Mouse (Mus musculus) T-helper 17 cell (primary cell): ENCODE measurements around the gene Nudt4.

Source experiments
- in situ Hi-C, 2 experiments: fragments of 300-600 bp; cut with MboI, MseI; formaldehyde crosslinking; loops; 1 replicate in 1 of 2; 2 replicates in 1 of 2; pipeline ENCODE4 v1.15.1; 2025; ENCODE audit warnings: high pct_unique_total_duplicates in 2 of 2

Nudt4 gene

DNA sequence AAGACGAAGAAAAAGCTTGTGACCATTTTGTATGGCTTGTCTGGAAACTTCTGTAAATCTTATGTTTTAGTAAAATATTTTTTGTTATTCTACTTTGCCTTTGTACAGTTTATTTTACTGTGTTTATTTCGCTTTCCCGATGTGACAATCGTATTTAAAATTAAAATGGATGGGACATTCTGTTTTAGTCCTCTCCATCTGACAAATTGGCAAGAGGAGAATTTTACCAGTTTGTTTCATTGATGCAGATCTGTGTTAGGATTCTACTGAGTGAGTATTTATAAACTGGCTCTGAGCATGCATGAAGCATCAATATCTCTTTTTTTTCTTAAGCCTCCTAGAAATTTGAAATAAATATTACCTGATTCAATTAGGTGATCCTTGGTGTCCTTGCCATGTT, 21.0 kb downstream of the Nudt4 start:
- in situ Hi-C loops, result loop anchor here in 1 of 2 experiments (10.0 kb wide), 1 partner anchor 58 kb away; no protein-coding TSS in a partner anchor

DNA sequence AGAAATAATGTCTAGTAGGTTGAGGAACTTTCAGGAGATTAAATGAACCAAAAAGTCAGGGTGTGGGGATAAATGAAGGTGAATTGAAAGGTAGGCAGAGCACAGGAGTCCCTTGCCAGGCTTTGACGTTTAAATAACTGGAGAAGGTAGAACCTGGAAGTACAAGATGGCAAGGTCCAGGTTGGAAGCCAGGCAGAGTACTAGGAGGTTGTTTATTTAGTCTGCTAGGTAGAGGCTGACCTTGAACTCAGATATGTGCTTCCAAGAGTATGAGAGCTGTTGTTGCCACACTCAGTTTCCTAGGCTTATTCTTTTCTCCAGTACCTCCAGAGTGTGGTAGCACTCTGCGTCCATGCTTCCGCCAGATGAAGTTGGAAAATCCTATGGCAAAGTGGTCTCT, 24.1 kb downstream of the Nudt4 start:
- in situ Hi-C loops, result loop anchor here in 1 of 2 experiments (10.0 kb wide), 1 partner anchor 55 kb away; no protein-coding TSS in a partner anchor

DNA sequence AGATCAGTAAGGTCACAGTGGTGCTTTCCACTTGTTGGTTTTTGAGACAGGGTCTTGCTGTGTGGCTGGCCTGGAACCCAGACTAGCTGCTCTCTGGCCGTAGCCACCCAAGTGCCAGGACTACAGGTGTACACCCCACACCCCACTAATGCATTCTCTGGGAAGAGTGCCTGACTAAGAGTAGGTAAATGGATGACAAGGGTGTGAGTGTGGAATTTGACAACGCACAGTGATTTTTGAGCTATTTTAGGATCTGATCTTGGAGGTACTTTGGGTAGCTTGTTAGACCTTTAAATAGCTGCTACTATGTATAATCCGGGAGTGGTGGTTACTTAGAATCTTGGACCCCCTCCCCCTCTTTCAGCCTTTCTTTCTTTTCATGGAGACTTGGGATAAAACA, 24.7 kb downstream of the Nudt4 start:
- in situ Hi-C loops, result no loop called here

DNA sequence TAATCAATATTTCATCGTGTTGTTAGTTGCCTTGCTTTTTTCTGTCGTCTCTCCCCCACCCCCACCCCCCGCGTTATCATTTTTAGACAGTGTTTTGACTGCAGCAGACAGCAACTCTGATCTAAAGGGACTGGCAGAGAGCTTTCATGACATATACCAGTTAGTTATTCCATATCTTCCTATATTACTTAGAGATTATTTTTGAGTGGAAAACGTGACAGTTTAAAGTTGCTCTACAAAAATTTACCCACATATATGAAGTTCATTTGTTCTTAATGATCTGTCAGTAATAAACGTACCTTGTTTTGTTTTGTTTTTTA, 27.8 kb downstream of the Nudt4 start:
- in situ Hi-C loops, result no loop called here

DNA sequence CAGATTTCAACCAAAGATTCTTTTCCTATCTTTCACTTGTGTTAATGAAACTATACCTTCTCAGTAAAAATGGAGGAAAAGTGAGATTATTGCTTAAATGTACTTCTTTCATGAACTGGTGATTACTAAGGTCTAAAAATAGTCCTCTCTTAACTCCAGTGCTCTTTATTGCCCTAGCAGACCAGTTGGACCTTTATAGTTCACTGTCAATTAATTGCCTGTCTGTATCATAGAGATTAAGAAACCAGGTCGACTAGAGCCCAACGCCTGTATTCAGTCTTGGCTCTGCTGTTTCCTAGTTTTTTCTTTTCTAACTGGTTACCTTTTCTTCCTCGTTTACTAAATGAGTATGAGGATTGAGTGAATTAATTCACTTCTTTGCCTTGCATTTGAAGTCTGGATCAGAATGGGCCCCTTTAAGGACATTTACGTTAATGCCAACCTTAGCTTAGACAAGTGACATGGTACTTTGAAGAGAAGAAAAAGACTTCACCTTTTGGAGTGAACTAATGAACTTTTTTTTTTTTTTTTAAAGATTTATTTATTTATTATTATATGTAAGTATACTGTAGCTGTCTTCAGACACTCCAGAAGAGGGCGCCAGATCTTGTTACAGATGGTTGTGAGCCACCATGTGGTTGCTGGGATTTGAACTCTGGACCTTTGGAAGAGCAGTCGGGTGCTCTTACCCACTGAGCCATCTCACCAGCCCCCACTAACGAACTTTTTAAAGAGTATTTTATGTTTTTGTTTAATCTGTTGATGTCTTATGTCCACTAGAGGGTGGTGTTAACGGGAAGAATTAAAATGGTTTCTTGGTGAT, 28.3 kb downstream of the Nudt4 start:
- in situ Hi-C loops, result no loop called here

DNA sequence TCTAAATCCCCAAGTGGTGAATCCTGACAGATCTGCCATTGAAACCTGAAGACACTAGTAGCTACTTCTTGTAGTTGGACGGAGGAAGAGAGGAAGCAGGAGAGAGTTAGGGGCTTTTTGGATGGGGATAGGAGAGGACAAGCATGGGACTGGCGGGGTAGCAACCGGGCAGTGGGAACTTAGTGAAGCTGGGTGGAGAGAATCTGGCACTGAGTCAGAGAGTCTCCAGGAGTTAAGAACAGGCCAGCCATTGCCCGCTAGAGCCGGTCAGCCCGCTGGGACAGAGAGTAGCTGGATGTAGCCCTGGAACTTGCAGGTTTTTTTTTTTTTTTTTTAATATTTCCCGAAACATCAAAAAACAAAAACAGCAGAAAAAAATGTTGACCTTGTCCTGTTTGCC, 30.6 kb downstream of the Nudt4 start:
- in situ Hi-C loops, result no loop called here

DNA sequence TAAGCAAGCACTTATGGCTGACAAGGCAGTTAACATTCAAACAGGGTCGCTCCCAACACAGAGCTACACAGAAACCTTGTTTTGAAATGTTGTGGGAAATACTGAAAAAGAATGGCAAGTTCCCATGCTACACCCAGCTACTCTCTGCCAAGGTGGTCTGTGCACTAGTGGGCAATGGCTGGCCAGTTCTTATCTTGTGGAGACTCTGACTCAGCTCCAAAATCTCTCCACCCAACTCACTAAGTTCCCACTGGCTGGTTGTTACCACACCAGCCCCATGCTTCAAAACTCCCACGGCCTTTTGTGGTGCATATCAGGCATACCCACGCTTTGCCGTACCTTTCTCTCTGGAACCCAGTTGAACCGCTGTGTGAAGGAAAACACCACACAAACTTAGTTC, 31.0 kb downstream of the Nudt4 start:
- in situ Hi-C loops, result no loop called here

DNA sequence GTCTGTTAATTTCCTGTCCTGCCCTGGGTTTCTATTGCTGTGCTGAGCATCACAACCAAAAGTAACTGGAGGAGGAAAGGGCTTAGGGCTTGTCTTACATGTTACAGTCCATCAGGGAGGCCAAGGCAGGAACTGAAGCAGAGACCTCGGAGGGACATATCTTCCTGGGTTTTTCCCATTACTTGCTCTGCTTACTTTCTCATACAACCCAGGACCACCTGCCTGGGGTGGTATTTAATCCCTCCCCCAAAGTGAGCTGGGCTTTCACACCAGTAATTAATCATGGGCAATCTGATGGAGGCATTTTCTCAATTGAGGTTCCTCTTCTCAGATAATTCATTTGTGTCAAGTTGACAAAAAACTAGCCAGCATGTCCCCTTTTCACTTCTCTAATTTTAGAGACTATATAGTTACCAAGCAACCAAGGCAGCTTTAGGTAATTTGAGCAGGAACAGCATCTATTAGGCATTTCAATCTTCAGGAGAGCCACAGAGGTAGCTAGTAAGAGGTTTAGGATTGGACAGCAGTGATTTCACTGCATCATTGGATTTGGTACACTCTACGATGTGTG, 33.3 kb downstream of the Nudt4 start:
- in situ Hi-C loops, result no loop called here

DNA sequence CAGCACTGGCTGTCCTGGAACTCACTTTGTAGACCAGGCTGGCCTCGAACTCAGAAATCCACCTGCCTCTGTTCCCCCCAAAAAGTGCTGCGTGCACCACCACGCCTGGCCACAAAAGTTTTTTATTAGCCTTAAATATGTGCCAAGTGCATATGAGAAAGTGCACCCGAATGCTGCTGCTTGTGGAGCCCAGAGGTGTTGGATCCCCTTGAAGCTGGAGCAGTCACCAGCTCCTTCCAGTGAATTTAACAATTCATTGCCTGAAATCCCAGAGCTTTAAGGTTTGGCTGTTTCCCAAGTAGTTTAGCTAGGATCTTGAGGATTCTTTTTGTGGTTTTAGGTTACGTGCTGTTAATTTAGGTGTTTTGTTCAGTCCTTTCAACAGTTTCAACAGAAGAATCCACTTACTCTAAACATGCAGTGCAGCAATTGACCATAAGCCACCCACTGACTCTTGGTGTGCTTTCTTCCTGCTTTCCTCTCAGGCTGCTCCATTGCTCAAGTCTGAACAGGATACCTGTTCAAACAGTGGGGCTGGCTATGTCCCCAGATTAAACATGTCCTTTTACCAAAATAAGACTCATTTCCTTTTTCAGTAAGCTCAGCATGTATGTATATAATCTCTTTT, 37.3 kb downstream of the Nudt4 start:
- in situ Hi-C loops, result no loop called here

DNA sequence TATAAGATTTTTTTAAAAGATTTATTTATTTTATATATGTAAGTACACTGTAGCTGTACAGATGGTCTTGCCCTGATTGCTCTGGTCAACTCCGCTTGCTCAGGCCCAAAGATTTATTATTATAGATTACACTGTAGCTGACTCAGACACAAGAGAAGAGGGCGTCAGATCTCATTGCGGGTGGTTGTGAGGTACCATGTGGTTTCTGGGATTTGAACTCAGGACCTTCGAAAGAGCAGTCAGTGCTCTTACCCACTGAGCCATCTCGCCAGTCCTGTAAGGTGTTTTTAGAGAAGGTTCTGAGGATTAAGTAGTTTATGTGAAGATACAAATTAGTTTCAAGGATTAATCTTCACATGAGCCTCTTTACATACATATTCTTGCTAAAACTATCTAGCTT, 38.1 kb downstream of the Nudt4 start:
- in situ Hi-C loops, result no loop called here

DNA sequence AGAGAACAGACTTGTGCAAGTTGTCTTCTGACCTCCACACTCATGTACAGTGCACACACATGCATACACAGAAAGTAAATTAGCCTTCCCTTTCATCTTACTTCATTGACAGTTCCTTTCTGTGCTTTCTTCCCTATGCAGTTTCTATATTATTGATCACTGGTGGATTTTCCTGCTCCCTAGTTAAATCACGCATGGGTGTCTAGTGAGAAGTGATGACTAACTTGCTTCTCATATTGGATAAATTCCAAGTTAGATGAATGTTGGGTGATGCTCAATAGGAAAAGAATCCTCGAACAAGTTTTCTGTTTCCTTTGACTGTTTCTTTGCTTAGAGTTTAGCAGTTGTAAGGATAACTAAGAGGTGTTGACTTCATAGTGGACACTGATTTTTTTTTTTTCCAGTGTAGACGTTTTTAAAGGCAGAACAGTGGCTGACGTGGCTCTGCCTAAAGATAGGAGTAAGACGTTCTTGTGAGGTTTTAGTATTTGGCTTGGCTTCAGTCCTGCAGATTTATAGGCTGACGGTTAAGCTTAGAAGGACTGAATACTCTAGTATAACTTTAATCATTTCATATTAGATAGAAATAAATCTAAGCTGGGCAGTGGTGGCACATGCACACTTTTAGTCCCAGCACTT, 38.8 kb downstream of the Nudt4 start:
- in situ Hi-C loops, result no loop called here

DNA sequence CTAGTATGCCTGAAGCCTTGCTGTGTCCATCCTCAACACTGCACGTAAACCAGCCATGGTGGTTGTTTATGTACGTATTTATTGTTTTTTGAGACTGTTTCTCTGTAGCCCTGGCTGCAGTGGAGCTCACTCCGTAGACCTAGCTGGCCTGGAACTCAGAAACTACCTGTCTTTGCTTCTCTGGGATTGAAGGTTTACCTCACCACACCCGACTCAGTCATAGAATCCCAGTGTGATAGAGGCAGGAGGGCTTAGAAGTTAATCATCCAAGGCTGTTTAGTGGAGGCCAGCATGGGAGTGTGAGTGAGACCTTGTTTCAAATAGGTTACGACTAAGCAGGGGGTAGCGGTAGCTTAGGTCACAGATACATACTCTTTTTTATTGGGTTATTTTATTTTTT, 46.3 kb downstream of the Nudt4 start:
- in situ Hi-C loops, result no loop called here

DNA sequence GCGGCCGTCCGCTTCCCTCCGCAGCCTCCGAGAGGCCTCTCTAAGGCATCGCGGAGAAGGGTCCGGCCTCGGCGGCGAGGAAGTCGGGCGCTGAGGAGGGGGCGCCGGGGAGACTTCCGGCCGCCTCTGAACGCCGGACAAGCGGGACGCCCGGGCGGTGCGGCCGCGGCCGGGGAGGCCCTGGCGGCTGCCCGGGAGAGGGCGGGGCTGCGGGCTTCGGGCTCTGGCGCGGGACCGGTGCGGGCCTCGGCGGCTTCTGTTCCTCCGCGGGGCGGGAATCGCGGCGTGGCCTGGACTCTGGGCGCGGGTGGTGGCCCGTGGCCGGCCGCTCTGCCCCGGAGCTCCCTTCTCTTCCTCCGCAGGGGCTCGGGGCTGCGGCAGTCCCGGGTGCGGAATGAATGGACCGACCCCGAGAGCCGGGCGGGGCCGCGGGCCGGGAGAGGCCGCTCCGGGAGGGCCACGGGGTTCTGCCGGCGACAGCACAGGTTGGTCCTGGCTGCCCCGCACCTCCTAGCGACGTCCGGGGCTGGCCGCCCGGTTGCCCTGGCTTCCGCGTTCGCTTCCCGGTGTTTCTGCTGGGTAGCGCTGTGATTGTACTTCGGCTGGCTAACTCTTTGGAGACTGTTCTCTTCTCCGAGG, 48.5 kb downstream of the Nudt4 start:
- in situ Hi-C loops, result no loop called here

DNA sequence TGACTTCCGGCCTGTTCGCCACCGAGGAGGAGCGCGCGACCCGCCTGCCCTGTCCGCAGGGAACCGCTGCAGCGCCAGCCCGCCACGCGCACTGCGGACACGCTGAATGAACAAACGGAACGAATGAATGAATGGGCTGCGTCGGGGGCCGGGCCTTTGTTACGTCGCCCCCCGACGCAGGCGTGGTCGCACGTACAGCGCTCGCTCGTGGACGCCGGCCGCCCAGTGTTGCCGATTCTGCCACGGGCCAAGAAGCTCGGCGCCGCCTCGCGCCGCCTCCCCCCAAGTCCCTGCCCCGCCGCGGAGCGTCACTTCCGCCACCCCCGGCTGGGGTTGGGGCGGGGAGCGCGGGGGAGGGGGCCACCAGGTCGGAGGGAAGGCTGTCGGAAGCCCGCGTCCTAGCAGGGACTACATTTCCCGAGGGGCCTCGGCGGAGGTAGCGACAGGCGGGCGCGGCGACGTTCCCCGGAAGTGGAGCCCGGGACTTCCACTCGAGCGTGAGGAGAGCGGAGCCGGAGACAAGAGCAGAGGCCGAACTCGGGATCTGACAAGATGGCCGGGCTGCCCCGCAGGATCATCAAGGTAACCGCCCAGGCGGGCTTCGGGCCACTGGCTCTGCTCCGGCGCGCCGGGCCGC, 49.2 kb downstream of the Nudt4 start, which contains the start of gene Ube2n:
Ube2n (plus strand) TSS at position 490 of the 637 bp plus-strand sequence.
- in situ Hi-C loops, result no loop called here

DNA sequence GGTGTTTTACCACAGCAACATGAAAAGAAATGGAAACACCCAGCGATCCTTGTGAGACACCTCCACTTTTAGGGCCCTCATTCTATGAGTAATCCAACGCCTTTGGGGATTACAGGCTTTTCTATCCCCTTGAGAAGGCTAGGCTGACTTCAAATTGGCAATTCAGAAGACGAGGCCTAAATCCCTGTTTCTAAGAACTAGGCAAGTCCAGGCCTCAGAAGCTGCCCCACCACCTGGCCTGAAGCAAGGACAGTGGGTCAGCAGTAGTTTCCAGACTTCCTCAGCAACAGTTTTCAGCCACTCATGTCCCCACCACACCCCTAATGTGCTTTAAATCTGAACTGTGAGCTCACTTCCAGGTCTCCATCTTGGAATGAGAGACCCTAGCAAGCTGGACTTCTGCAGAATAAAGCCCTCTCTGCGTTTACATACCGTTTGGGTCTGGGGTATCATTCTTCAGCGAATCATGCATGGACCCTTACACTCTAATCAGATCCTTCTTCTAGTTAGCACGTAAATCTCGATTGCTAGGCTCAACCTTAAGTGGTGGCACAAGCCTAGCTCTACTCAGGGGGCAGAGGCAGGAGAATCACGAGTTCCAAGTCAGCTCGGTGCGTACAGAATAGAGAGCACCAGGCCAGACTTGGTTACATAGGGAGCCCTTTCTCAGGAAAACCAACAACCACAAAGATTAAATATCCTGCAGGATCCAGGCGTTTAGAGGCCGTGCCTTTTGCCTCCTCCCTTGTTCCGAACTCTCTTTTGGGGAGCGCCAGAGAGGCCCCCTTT, 50.0 kb downstream of the Nudt4 start:
- in situ Hi-C loops, result no loop called here

DNA sequence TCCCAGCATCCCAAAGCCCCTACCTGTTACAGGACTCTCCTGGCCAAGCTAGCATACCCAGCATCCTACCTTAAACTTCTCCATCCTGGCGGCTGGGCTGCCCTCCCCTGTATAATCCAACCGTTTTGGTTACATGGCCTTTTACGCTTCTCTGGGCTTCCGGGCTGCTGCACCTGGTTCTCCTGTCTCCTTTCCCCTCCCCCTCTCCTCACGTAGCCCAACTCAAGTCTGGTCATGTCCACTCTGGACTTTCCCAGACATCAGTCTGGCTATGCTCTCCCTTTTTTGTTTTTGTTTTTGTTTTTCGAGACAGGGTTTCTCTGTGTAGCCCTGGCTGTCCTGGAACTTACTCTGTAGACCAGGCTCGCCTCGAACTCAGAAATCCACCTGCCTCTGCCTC, 51.3 kb downstream of the Nudt4 start:
- in situ Hi-C loops, result no loop called here

DNA sequence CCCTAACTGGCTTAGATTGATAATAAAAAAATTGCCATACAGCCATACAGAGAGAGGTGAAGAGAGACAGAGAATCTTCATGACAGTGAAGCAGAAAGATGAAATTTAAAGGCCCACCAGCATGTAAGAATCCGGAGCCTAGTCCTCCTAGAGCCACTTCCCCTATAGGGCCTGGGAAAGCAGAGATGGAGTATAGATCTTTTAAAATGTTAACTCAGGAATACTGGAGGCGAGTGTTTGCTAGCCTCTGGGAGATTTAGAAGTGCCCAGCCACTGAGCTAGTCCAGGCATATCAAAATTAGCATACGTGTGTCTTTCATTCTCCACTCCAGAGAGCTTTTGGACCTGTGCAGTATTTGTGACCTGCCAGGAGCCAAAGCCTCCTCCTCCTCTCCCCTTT, 54.7 kb downstream of the Nudt4 start:
- in situ Hi-C loops, result no loop called here

DNA sequence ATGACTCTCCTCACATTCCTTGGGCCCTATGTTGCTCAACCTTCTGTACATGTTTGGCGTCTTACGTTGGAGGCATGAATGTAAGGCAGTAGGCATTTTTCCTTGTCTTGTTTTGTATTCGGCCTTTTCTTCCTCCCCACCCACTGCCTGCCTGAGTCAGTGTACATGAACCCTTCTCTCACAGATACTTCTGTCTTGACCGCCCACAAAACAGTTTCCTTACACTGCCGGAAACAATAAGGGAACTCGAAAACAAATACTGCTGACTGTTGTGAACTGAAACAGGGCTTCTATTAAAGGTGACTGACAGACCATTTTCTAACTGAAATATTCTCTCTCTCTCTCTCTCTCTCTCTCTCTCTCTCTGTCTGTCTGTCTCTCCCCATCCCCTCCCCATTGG, 55.2 kb downstream of the Nudt4 start:
- in situ Hi-C loops, result no loop called here

DNA sequence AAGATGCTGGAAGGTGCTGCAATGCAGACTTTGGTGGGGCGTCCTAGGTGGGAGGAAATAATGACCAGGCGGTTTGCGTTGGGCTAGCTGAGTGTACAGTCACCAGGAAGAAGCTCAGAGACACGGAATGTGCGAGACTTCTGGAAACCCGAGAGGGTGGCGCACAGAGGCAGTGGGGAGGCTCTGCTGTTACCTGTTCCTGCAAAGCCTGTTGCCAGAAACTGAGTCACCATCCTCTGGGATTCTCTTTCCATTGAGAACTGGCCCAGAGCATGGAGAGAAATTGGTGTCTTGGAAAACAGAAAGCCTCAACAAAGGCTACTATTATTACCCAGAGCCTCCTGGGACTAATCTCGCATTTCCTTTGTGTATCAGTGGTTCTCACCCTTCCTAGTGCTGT, 55.8 kb downstream of the Nudt4 start:
- in situ Hi-C loops, result no loop called here

DNA sequence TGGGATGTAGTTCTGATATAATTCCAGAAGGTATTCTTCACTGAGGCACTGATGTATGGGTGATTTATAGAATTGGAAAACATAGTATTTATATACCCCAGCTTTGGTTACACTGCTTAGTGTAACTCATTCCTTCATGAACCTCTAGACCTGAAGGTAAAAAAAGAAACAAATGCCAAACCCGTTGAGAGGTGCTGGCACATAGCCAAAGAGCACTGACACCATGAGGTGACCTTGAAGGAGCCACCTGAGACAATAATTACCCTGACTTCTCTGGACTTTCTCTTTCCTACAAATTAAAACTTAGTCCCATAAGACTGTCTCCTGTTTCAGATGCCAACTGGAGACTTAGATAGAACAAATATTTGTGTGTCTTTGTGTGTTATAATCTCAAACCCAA, 59.6 kb downstream of the Nudt4 start:
- in situ Hi-C loops, result no loop called here
